Mouse (Mus musculus) thymus, postnatal 25 days (tissue): Measurements from ENCODE around the gene Dact2.

Experiments used
- DNase-seq: peaks from one replicate; pipeline ENCODE4 v3.0.0; 2022

The Dact2 gene

DNA sequence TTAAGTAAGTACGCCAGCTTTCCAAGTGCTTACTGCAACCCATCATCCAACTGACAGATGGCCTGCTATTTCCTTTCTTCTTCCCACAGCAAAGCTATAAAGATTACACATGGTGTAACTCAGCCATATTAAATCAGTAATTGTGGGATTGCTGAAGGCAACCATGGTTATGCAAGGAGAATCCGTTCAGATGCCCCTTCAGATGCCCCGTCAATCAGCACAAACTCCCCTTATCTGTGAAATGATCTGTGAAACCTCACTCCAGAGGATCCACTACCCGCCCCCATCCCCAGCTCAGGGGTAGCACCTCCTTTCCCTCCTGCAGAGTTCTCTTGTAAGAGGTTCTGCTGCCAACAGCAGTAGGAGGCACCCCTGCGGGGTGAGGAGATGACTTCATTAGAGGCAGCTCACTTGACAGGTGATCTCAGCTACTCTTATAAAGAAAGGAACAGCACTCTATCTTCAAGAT lies 3.0 kb upstream of the Dact2 start:
- DNase-seq, result no peak

DNA sequence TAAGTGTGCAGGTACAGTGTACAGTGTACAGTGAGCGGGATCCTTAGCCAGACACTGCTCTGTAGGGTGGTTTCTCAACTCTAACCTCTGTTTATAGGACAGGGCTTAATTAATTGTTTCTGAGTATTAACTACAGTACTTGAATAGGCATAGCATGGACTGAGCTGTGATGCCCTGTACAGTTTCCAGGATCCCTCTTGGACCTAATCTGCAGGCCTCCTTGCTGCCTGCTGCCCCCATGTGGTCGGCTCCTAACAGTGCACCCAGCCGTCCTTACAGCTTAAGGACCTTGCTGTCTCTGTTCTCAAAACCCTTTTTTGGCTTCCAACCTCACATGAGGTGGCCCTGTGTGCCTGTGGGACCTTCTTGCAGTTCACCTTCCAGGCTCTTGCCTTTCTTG lies 2.0 kb upstream of the Dact2 start:
- DNase-seq, result peak; percentile 60

DNA sequence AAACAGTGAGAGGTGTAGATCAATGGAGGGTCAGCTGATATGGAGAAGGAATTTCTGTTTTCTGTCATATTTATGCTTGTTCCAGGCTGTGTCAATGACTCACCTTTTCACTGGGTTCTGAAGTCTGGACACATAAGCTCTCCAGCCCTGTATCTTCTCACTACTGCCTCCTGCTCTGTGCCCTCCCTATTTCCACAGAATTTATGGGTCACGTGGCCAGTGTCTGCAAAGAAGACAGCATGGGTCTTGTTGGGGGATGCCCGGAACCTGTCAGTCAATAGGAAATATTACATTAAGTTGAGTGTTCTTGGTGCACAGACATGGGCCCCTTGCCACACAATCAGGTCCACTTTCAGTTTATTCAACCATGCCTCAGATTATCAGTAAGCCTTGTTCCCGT lies 1.1 kb upstream of the Dact2 start:
- DNase-seq, result no peak

DNA sequence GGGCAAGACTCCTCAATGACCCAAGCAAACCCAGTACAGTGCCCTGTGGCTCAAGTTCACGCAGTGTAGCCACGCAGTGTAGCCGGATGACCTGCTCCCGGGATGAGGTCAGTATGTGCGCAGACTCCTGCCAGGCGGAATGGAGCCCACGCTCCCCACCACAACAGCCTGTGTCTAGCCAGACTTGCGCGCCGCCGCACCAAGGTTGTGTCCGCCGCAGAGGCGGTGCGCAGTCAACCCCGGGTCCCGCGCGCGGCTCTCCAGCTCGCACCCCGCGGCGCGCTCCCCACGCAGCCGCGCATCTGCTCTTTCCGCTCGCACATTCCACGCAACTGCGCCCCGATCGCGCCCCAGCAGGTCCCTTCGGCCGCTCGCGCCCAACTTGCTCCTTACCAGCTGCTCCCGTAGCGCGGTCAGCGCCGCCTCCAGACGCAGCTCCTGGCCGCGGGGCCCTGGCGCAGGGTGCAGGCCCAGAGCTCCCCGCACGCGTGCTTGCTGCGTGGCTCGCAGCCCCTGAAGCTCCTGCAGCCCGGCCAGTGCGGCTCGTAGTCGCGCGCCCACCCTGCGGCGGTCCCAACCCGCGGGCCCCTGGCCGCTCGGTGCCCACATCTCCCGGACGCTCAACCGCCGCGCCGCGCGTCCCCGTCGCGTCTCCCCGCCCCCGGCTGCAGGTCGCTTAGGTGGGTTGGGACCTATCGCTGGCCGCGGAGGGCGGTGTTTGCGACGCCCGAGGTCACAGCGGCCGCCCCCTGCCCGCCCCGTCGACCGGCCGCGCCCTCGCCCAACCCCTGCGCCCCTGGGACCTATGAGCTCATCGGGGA lies 773 bp downstream of the Dact2 start:
- DNase-seq, result no peak

DNA sequence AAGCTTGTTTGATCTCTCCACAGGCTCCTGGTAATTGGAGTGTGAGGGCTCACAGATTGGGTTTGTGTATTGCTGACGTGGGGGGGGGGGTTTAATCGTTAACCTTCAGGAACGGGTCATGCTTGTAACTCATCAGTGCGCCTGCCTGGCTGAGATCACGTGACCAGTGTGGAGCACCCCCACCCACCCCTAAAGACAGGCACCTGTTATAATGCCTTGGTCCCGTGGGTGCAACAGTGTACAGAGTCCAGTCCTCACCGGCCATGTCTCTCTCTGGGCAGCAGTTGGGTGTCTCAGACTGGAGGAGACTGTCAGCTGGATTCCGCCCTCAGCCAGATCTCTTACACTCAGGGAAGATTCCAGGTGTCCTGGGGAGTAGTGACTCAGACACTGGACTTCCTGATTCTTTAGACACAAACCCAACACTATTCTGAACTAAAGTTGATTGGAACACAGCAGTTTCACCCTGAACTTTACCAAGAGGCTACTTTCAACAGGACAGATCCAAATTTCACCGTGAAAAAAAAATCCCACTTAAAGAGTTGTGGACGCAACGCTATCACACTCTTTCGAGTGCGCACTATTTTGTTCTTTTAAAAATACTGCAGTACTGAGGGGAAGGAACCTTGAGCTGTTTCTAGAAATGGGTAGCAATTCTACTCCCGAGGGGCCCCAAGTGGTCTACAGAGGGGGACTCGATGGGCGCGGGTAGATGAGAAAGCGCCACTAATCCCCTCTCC lies 1.6 kb downstream of the Dact2 start:
- no peak for DNase-seq

DNA sequence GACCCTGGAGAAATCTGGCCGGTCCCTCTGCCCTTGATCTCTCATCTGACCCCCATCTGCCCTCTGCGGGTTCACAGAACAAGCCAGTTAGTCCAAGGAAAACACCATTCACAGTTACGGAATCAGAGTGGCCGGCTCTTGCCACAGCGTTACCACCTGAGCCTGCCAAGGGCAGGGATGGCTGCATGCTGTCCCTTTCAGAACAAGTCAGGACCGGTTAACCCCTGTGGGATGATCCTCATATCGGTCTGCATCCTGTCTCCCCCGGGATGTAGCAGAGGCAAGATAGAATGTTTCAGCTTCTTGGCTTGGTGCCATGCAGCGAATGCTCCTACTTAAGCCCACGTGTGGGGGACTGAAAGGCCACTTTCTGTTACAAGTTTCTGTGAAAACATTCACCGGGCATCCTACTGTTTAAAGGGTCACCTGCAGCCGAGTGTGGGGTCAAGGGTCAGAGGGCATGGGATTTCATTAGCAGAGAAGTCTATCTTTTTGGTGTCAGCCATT lies 2.8 kb downstream of the Dact2 start:
- no peak for DNase-seq

DNA sequence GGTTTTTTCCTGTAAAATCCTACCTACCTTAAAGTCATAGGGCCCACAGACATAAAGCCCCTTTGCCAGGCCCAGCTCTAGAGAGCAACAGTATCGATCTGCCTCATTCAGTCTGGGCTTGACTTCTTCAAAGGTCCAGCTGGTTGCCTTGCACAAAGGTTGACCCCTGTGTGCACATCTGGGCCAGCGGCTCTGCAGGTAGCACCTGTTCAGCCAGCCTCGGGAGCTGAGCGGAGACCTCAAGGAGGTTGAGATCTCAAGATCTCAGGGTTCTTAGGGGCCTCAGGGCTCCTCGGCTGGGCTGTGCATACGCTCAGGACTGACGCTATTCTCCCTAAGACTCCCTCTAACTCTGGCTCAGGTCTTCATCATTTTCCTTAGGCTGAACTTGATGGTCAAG lies 3.9 kb downstream of the Dact2 start:
- DNase-seq, result no peak

DNA sequence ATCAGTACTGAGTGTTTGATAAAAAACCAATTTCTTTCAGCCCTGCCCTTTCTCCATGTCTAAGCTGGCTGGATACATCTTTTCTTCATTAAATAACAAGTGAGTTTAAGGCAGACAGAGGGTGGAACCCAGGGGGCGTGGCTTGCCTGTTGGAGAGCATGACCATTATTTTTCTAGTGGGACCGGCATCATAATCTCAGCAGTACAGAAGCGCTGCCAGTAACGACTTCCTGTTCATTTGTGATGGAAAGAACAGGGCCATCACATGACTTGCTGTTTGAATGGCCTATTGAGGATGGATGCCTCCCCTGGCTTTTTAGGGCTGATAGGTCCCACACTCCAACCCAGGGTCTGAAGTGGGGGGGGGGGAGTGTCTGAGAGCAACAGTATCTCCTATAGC lies 4.5 kb downstream of the Dact2 start:
- DNase-seq, result no peak

DNA sequence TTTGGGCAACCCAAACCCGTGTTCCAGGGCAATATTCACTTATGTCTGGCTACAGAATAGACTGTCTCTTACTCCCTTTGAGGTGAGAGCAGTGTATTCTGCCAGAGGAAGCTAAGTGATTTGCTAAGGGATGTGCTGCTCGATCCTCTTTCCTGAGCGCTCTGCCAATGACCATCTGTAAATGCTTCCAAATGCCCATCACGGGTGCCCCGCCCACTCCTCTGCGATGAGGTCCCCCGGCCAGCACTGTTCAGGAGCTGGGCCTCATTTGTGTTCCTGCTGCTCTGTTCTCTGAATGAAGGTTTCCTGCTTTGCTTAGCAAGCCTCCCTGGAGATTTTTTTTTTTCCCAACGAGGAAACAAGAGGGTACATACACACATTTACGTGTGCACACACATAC lies 11.2 kb downstream of the Dact2 start:
- no peak for DNase-seq

DNA sequence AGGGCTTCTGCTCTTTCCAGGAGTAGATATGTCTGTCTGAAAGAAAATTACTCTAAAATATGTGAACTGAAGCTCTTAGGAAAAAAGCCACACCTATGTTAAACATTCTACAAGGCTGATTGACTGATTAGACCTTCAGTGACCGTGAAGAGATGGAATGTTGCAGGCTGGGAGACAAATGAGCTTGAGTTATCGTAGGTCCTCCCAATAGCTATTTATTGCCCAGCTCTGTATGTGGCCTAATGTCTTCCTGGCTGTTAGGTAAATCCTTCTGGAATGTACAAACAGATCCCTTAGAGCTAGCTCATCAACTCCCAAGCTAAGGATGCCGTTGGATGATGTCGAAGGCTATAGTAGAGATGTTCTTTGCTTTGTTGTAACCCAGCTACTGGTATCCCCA lies 11.7 kb downstream of the Dact2 start:
- no peak for DNase-seq

DNA sequence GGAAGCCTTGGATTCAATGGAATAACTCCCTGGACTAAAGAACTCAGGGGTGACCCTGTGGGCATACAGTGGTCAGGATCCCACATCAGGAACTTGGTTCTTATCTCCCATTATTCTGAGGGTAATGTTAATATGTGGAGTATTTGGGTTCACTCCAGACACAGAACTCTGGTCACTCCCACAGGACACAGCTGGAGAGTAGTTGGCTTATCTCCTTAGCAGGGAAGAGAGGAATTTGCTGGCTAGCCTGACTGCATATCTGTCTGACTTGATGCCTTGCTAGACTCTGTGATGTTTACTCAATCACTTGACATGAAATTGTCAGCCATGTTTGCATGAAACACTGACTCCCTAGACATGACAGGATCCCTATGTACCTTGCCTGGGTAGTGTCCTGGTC lies 15.6 kb downstream of the Dact2 start:
- DNase-seq, result no peak

DNA sequence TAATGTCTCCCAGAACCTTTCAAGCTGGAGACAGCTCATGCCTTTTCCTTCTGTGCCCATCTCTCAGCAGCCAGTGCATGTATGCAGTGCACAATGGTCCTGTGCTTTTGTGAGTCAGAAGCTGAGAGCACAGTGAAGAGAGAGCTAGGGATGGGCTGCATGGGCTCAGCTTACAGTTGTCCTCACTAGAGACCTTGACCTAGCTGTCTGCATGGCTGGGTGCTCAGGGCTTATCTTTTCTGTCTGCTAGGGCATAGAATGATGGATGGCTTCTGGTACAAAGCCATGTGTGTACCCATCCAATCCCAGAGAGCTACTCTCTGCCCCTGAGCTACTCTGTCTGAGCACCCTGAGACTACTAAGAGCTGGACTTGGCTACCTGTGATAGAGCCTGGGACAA lies 17.0 kb downstream of the Dact2 start:
- no peak for DNase-seq

DNA sequence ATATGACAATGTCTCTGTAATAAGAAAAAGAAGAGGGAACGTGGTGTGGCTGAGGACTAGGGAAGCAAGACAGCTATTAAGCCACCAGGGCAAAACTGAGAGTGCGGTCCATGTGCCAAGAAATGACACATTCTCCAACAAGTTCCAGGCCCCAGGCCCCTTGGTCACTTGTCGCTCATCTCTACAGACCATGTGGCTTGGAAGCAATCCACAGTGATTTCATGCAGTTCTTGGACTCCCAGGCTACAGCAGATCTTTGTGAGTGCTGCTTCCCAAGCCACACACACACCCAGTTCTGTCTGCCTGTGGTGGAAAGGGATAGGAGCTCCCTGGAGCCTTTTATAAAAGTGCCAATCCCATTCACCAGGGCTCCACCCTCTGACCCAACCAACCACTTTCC lies 17.9 kb downstream of the Dact2 start:
- no peak for DNase-seq

DNA sequence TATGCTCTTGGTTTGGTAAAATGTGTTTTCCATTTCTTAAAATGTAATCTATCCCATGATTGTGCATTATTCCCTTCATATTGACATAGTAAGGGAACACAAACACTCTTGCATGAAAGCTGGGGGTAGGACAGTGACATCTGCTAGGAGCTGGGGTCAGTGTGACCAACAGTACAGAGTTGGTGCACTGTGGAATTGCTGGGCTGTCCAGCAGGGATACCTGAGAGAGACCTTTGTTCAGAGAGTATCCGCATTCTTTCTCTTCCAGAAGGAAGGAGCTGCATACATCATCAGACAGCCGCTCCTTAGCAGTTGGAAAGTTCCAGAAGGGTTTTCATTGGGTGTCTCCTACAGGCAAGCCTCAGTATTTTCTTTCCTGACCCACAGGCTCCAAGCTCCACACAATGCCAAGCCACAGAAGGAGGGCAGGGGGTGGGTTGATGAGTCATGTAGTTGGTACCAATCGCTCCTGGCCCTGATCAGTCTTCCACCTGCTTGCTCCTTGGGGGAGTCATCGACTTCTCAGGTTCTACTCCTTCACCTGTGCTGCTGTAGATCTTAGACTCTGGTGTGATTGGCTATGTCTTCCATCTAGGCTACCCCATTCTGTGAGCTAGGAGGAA lies 19.8 kb downstream of the Dact2 start:
- DNase-seq, result no peak

DNA sequence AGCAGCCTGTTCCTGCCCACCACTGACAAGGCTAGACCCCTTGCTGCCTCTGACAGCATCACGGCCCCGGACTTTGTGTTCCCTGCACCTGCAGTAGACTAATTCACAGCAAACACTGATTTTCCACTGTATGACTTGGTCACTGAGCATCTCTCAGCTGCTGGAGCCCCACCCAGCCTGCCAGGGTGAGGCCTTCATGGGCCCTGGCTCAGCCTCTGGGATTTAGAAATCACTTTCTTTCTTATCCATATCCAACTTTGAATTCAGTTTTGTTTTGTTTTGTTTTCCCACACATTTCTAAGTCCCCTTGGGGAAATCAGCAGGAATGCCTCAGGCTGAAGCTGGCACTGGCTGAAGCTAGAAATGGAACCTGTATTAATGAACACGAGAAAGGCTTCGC lies 20.4 kb downstream of the Dact2 start:
- no peak for DNase-seq

DNA sequence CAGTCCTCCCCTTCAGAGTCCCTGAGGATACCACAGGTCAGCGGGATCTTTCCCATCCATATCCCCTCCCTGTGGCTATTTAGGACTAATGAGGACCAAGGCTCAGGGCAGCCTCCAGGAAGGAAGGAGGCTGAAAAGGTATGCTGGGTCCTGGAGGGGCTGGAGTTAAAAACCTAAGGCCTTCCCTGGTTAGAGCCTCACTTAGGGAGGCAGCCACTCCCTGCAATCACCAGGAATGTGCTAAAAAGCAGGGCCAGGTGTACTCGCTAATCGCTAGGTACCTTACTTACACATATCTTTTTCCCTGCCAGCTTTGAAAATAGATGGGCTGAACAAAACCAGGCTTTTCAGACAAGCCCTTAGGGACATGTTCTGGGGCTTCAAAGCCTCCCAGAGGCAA lies 21.2 kb downstream of the Dact2 start:
- no peak for DNase-seq

DNA sequence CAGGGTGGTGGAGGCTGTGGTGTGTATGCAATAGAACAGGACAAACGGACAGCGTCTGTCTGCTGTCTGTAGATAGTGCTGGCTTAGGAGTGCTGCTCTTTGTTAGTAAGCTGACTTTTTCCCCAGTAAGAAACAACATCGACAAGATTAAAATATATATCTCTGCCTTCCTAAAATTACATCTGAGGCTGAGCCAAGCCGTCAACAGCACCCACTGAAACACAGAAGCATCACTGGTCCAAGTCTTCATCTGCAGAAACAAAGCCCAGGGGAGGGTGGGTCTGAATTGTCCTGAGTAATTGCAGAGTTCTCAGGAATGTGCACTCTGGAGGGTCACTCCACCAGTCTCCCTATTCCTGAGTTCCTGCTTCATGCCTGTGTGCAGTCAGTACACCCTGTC lies 25.2 kb downstream of the Dact2 start:
- no peak for DNase-seq

DNA sequence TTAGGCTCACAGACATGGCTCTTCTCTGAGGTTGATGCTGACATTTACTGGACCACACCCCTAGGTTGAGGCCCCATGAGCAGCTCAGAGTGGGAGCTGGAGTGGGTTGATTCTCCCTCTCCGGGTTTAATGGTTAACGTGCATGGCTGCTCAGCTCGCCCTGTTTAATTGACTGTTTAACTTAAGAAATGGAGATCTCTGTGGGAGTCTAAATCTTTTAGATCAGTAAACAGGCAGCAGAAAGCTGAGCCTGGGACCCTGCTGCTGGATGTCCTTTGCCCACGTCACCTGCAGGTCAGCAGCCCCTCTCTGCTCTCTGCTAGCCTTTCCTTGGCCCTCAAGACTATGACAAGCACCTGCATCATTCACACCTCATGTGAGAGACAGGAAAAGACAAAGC lies 25.6 kb downstream of the Dact2 start:
- DNase-seq, result no peak

DNA sequence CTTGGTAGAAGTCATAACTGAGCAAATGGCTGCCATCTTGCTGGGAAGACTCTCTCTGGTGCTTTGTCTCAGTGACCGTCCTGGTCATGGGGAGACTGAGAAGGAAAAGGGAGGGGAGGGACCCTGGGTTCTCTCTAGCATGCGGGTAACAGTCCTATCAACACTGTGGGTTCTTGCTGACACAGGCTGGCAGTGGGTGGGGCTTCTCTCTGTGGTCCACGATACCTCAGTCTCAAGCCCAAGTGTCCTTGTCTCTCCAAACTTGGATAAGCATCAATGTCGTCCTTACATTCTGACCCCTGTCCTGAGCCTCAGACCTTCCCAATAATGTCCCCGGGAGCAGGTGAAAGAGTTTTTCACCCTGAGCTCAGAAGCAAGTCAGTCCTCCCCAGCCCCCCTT lies 26.1 kb downstream of the Dact2 start:
- DNase-seq, result no peak

DNA sequence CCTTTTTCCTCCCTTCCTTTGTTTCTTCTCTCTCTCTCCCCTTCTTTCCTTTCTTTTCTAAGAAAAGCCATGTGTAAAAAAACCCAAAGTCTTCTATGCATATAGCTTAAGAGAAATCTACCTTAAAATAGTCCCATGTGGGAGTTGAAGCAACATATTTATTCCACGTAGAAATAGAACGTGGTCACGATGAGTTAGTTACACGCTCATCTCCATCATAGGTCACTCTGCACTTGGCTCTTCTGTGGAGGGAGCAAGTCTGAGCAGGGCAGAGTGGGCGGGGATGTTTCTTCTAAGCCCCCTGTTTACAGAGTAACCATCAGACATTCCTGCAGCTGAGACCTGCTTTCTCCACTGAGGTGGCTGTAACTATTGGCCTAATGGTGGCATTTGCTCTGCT lies 27.1 kb downstream of the Dact2 start:
- DNase-seq, result no peak

DNA sequence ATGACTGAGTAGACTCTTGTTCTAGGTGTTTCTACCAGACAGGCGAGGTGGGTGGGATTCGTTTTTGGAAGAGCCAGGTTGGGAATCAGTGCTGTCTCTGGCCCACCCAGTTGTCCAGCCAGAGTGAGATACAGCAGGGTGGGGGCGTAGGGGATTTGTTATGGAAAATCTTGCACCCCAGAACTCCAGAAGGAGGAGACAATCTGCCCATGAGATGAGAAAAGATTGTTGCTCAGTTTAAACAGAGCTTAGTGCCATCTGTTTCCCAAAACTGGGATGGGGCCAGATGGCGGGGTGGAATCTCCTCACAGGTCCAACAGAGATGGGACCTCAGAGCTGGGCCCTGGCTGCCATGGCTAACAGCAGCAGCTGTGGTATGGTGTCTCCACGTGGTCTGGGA lies 28.4 kb downstream of the Dact2 start:
- no peak for DNase-seq

DNA sequence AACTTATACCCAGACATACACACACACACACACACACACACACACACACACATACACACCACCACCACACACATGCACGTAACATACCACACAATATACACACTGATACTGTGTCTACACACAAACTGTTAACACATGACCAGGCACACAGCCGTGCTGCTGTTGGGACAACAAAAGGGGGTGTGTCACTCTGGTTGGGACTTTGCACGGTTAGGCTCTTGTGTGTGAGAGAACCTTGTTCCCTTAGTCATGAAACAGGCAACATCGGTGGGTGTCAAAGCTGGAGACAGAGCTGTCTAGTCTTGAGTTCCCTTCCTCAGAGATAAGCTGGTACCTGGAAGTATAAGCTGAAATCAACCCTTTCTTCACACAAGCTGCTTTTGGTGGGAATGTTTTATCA lies 29.1 kb downstream of the Dact2 start:
- no peak for DNase-seq

DNA sequence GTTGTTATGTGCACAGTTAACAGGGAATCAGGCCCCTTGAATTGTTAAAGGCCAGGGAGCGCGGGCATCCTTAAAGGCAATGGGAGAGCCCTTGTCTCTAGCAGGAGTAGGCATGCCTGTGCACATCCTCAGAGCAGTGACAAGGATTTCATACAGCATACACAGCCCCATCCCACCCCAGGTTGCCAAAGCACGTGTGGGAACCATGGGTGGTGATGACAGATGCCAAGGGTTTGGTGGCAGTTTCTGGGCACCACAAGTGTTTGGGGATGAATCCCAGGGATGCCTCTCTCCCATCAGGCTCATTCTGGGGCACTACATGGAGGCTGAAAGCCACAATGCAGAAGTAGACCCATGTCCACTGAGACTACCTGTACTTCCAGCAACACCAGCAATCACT lies 29.7 kb downstream of the Dact2 start:
- no peak for DNase-seq

DNA sequence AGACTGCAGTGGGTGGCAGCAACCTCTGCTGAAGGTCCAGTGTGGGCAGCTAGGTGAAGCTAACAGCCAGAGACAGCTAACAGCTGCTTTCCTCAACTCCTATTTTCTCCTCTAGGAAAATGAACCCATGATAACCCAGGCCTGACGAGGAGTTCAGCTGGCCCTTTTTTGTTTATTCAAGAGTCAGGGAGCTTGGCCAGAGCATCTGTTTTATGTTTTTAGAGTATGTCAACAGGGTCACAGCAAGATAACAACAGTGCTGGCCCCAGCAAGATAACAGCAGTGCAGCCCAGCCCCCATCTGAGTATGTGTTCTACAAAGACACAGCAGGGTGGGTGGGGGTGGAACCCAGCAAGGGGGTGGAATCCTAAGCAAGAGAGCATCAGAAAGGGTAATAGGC lies 30.6 kb downstream of the Dact2 start:
- peak; percentile 15 for DNase-seq
